Mouse (Mus musculus) right cerebral cortex, postnatal 36 days (tissue): ENCODE measurements at regions not wholly inside any gene's neighbourhood (a gene's known extent, or its start where the extent isn't known, plus 50 kb on each side); places are given as distances from the start of the nearest gene placed in this dataset.
"Not testable (repeated sequence)": the region's sequence is repeated elsewhere in the genome, so short reads cannot be mapped to it uniquely, and the experiment has no call there.

Experiments used
- DNase-seq, 2 experiments: peaks; one replicate each; pipeline ENCODE4 v3.0.0; 2022; ENCODE audit warnings: low spot score in 2 of 2, mixed read lengths in 1 of 2

GRCm38 (mm10) chr10:10116442-10116841 is 215.6 kb upstream of the Stxbp5 start:
- no peak for DNase-seq

GRCm38 (mm10) chr10:10113256-10113655 is 212.4 kb upstream of the Stxbp5 start:
- no peak for DNase-seq

DNA sequence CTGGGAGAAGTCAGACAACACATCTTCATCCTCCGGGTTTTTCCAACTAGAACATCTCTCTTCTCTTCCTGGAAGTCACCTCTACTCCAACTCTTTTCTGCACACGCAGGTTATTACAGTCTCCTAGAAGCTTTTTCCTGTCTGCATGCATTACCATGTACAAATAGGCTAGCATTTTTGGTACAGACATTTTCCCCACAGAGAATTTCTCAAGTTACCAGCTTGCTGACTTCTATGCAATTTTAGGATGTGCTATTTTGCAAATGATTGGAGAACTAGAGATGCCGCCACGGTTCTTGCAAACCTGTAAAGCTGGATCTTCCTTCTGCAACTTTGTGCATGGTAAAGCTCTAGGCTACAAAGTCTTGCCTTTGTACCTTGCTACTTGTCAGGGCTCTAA is 210.2 kb upstream of the Stxbp5 start:
- no peak for DNase-seq

GRCm38 (mm10) chr10:10109867-10110266 is 209.0 kb upstream of the Stxbp5 start:
- DNase-seq: no peak

GRCm38 (mm10) chr10:10107123-10107525 is 206.2 kb upstream of the Stxbp5 start:
- DNase-seq: peak; percentile 62 to 83

DNA sequence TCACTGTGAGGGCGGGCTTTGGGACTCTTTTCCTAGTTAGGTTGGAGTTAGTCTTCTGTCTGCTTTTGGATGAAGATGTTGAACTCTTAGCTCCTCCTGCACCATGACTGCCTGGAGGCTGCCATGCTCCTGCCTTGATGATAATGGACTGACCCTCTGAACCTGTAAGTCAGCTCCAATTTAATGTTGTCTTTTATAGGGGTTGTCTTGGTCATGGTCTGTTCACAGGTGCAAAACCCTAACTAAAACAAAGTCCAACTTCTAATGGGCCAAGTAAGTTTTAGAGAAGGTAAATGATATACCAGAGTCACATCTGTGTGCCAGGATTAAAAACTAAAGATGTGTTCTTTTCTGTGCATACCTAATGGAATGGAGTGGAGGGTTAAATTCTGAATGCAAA is 205.8 kb upstream of the Stxbp5 start:
- no peak for DNase-seq

- no peak for DNase-seq
These were observed 200.8 kb upstream of the Stxbp5 start for GRCm38 (mm10) chr10:10101641-10102040.

GRCm38 (mm10) chr10:10098521-10098920 is 197.6 kb upstream of the Stxbp5 start:
- DNase-seq: no peak

GRCm38 (mm10) chr10:10094113-10094512 is 193.2 kb upstream of the Stxbp5 start:
- DNase-seq: peak in 1 of 2 experiments; percentile 18

GRCm38 (mm10) chr10:10093713-10094112 is 192.8 kb upstream of the Stxbp5 start:
- DNase-seq: peak; percentile 23

- DNase-seq: no peak
These were observed 185.1 kb upstream of the Stxbp5 start for GRCm38 (mm10) chr10:10085934-10086333.

DNA sequence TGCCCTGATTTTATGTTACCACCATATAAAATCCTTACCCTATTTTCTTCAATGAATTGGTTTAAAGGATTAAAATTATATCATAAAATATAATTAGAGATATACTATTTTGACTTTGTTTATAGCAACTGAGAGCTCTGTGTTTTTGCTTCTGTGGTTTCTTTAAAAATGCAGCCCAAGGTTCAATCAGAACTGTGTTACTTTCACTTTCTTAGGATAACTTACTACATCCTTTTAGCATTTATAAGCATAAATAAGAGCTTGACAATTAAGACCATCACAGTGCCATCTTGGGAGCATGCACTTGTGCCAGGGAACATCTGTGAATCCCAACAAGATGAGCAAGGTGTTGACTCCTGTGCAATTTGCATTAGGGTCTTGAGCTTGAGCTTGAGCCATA is 169.3 kb upstream of the Stxbp5 start:
- DNase-seq: no peak

DNA sequence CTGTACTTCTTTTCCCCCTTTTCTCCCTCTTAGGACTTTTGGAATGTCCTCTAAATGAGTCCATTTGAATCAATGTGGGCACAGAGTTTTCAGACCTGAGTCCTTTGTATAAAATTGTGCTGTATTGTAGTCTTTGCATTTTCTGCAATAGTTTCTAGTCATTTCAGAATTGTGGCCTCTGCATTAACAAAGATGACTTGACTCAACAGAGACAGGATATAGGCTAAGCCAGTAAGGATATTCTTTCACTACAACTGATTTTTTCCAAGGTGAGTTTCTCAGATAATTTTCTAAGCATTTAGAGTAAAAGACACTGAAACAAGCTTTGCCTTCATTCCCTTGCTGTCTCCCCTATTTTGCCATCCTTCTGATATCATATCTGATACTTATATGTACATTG is 168.8 kb upstream of the Stxbp5 start:
- DNase-seq: not testable (repeated sequence)

GRCm38 (mm10) chr10:10046753-10047152 is 145.9 kb upstream of the Stxbp5 start:
- DNase-seq: no peak

- no peak for DNase-seq
These were observed 145.4 kb upstream of the Stxbp5 start for GRCm38 (mm10) chr10:10046318-10046717.

- no peak for DNase-seq
These were observed 108.4 kb upstream of the Stxbp5 start for GRCm38 (mm10) chr10:10009244-10009643.

- no peak for DNase-seq
These were observed 97.7 kb upstream of the Stxbp5 start for GRCm38 (mm10) chr10:9998621-9999020.

DNA sequence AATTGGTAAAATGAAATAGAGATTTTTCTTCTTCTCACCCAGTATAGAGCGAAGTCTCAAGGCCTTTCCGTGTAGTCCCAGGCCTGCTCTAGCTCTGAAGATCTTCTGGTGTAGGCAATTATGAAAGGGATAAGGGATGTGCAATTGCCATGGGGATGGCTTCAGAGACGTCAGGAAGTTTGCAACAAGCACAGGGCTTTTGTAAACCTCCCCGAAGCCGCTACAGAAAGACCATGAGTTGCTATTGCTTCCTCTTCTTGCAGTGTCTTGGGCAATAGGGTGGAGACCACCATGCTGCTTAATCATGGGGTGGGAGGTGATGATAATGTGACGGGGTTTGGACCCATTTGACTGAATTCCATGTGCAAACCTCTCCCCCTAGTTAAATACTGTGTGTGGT is 95.3 kb upstream of the Stxbp5 start:
- no peak for DNase-seq

GRCm38 (mm10) chr10:9992798-9993197 is 91.9 kb upstream of the Stxbp5 start:
- no peak for DNase-seq

DNA sequence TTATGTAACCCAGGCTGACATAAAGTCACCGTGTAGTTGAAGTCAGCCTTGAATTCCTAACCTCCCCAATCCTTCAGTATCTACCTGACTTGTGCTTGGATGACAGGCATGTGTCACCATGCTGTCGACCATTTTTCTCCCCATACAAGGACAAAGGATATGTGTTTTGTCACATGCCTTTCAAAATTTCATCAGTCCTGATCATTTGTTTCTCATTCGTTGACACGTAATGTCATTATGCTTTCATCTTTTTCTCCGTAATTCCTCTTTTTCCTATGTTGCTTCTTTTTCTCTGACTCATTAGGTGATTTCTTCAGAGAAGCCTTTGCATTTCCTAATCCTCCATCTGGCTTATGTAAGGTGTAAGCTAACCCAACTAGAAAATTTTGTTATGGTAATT is 84.5 kb upstream of the Stxbp5 start:
- no peak for DNase-seq

GRCm38 (mm10) chr10:9976424-9976823 is 75.5 kb upstream of the Stxbp5 start:
- peak in 1 of 2 experiments; percentile 43 for DNase-seq
